Mouse (Mus musculus): ENCODE measurements around the gene Ltf.

GRCm38 (mm10) chr9:110979411-110979810, 39.7 kb upstream of the Ltf start:
- no peak for TF ChIP-seq CTCF (IDR thresholded peaks at IDR 0.05)
- no peak for TF ChIP-seq EP300 (IDR thresholded peaks at IDR 0.05)
